Comparison of ENCODE assay signal across 8 mouse cellular contexts in the genomic region with DNA sequence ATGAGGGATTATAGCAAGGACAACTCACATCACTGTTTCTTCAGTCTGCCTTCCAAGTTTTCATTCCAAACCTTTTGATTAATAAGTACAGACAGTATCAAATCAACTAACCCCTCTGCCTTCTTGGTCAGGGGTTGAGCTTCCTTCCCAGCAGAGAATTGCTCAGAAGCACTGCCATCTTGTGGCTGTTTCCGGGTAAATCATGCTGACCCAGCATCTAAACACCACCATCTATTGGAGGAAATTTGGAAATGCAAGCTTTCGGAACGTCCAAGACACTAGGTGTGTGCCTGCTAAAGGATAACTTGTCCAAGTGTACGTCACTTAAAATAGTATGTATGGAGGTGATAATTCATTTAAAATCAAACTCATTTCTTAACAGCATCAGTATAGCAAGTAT.
DNase-seq lines count a peak whose midpoint lies in the region; ATAC-seq and TF ChIP-seq lines count a peak whose summit lies in the region.

No protein-coding gene starts in this region.

- TF ChIP-seq CTCF in lung, postnatal 0 days (IDR thresholded peaks at IDR 0.05): peak; percentile 98

- intact Hi-C loops in gastrocnemius, postnatal 36 days (cut with DNase I): no loop called here

- no peaks in the 10 kb centered on the region for H3K4me1 ChIP-seq in lung, postnatal 0 days (ENCODE audit: insufficient read depth, low read depth, low read length)

- H3K36me3 ChIP-seq in lung, postnatal 0 days (ENCODE audit: insufficient read depth, low read length): no peaks in the 10 kb centered on the region

- DNase-seq in R1 (ENCODE audit: low read depth, low spot score): peak; percentile 80
- peak; percentile 35 to 48 for DNase-seq in cerebellum, postnatal 36 days
- peak; percentile 18 to 25 for DNase-seq in gastrocnemius, postnatal 36 days
- DNase-seq in kidney, postnatal 25 days: peak; percentile 52 to 64
- peak; percentile 60 for DNase-seq in lung, postnatal 0 days (ENCODE audit: low spot score)
- peak; percentile 41 for DNase-seq in retina, adult 2 months (ENCODE audit: low read depth, low spot score)
- DNase-seq in spleen, postnatal 36 days (ENCODE audit: low spot score in 2 of 2): no peak

- TF ChIP-seq EP300 in lung, postnatal 0 days (IDR thresholded peaks at IDR 0.05): no peak

- H3K27ac ChIP-seq in lung, postnatal 0 days (ENCODE audit: low read length): no peak overlapping the region

- no peak overlapping the region for H3K4me2 ChIP-seq in lung, postnatal 0 days (replicated peaks; ENCODE audit: low read depth, low read length)

- 10% methylated on average over 4 of the region's 4 CpGs for WGBS in lung, postnatal 0 days

- peak; percentile 43 for ATAC-seq in CD4-positive, CD25-positive, alpha-beta regulatory T cell, adult 4 months
- no peak for ATAC-seq in lung, postnatal 0 days

- no peak overlapping the region for H3K4me3 ChIP-seq in lung, postnatal 0 days (ENCODE audit: low read depth, low read length)

- no peaks in the 10 kb centered on the region for H3K9me3 ChIP-seq in lung, postnatal 0 days (ENCODE audit: low read length)

- H3K9ac ChIP-seq in lung, postnatal 0 days (replicated peaks; ENCODE audit: low read depth): no peak overlapping the region

- no peaks in the 10 kb centered on the region for H3K27me3 ChIP-seq in lung, postnatal 0 days (replicated peaks; ENCODE audit: insufficient read depth, low read length)

Comparison
In these comparisons a context has a peak if more than half of its experiments do, and no peak if none do; other contexts are left out.
1. DNase-seq: peak in R1 (single experiment), cerebellum, postnatal 36 days (2 of 2), gastrocnemius, postnatal 36 days (2 of 2), kidney, postnatal 25 days (2 of 2), lung, postnatal 0 days (single experiment) and retina, adult 2 months (single experiment); none in spleen, postnatal 36 days (0 of 2).